Mouse (Mus musculus) large intestine, adult 2 months (tissue): ENCODE data around the gene Cybb. TPM values are rescaled to one million over a fixed set of nuclear protein-coding genes. Genes with fewer than 3 reads are reported as not detected.

Experiments
- polyA plus RNA-seq: library from polyadenylated mRNA; depleted of rRNA; stranded (reverse); fragments of >200 nt; gene quantifications from 2 replicates; pipeline ENCODE4 v1.2.3, GENCODE M21; 2012; rRNA removed

The Cybb gene
- polyA plus RNA-seq, 1 experiment: 2.1 TPM

Other genes with a start within 250 kb of the Cybb start
- gene Gm14862, start 230.9 kb downstream of the Cybb start, polyA plus RNA-seq: not detected in 2 replicates
- gene Xk, start 215.0 kb downstream of the Cybb start, polyA plus RNA-seq: 4.5 and 8.9 TPM in 2 replicates
- gene H2al1m, start 204.0 kb downstream of the Cybb start, polyA plus RNA-seq: 1.0 and 1.2 TPM in 2 replicates
- gene H2al1k, start 137.1 kb downstream of the Cybb start, polyA plus RNA-seq: 1.5 TPM in 1 of 2 replicates, not detected in the other
- gene H2al1o, start 84.6 kb upstream of the Cybb start, polyA plus RNA-seq: not detected in 2 replicates
- gene Dynlt3, start 175.2 kb upstream of the Cybb start, polyA plus RNA-seq: 9.3 and 17.9 TPM in 2 replicates